In the genomic region with DNA sequence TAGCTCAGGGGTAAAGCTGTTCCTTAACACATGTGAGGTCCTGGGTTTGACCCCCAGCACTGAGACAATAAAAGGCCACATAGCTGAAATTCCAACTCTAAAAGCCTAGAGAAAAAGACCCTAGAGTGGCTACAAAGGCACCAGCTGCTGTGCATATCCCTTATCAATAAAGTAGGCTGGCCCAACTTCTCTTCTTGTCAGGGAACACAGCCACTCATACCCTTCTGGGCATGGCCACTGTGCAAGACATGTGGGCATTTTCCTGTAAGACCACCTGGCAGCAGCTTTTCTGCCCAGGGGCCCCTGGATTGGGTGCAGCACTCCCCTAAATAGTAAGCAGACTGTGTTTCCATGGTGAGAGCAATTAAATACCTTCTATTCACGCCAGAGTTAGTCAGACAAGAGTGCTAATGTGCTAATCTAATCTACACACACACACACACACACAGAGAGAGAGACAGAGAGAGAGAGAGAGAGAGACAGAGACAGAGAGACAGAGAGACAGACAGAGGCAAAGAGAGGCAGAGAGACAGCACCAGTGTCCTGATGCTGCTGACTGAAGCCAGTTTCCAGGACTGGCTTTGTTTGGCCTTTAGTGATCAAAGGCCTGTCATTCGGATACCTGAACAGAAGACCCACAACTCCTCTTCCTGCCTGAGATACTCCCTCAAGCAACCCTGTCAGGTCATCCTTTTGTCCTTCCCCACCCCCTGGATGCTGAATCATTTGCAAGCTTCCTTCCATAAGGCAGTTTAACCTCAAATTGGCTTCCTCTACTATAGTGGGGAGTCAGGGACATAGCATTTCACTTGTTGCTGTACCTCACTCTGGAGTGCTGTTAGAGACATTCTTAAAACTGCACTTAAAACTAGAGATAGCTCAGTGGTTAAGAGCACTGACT, we compare ENCODE assay signal across 7 mouse cellular contexts. TPM values are rescaled to one million over a fixed set of nuclear protein-coding genes. Genes with fewer than 3 reads are reported as not detected.
A peak's percentile ranks its signal among the peaks of the same experiment; 100 is the strongest.
DNase-seq lines count a peak whose midpoint lies in the region; ATAC-seq and TF ChIP-seq lines count a peak whose summit lies in the region.

No protein-coding gene starts in this region.

- H3K9me3 ChIP-seq in midbrain, embryonic 10.5 days (replicated peaks), result no peaks in the 10 kb centered on the region
- H3K9me3 ChIP-seq in midbrain, postnatal 0 days (ENCODE audit: low read length), result no peaks in the 10 kb centered on the region
- H3K9me3 ChIP-seq in forebrain, embryonic 12.5 days, result no peaks in the 10 kb centered on the region
- no peaks in the 10 kb centered on the region for H3K9me3 ChIP-seq in liver, embryonic 15.5 days (replicated peaks)

- no peaks in the 10 kb centered on the region for H3K27me3 ChIP-seq in midbrain, embryonic 10.5 days (ENCODE audit: low read depth, poor library complexity, severe bottlenecking)
- no peaks in the 10 kb centered on the region for H3K27me3 ChIP-seq in midbrain, postnatal 0 days (ENCODE audit: insufficient read depth, low read length)
- no peaks in the 10 kb centered on the region; the same call in 1 of the 2 replicates for H3K27me3 ChIP-seq in forebrain, embryonic 12.5 days
- no peaks in the 10 kb centered on the region for H3K27me3 ChIP-seq in liver, embryonic 15.5 days

- peaks cover 50% of the 10 kb centered on the region for H3K36me3 ChIP-seq in midbrain, embryonic 10.5 days
- no peaks in the 10 kb centered on the region for H3K36me3 ChIP-seq in midbrain, postnatal 0 days (ENCODE audit: insufficient read depth, low read length)
- H3K36me3 ChIP-seq in forebrain, embryonic 12.5 days (replicated peaks), result peaks cover 15% of the 10 kb centered on the region
- peaks cover 36% of the 10 kb centered on the region for H3K36me3 ChIP-seq in liver, embryonic 15.5 days (replicated peaks)

- peak overlapping the region; percentile 37 for H3K4me3 ChIP-seq in midbrain, embryonic 10.5 days
- no peak overlapping the region for H3K4me3 ChIP-seq in midbrain, postnatal 0 days (ENCODE audit: low read depth, low read length)
- no peak overlapping the region for H3K4me3 ChIP-seq in forebrain, embryonic 12.5 days (replicated peaks)
- peak overlapping the region; percentile 30 for H3K4me3 ChIP-seq in liver, embryonic 15.5 days (replicated peaks)

- TF ChIP-seq CTCF in midbrain, postnatal 0 days (IDR thresholded peaks at IDR 0.05), result no peak

- H3K27ac ChIP-seq in midbrain, embryonic 10.5 days (replicated peaks), result peak overlapping the region; percentile 80
- no peak overlapping the region for H3K27ac ChIP-seq in midbrain, postnatal 0 days (ENCODE audit: low read depth, low read length)
- H3K27ac ChIP-seq in forebrain, embryonic 12.5 days, result peak overlapping the region; percentile 80
- H3K27ac ChIP-seq in liver, embryonic 15.5 days (replicated peaks), result peak overlapping the region; percentile 87

- 12% methylated on average over 2 of the region's 2 CpGs for WGBS in midbrain, embryonic 10.5 days
- WGBS in midbrain, postnatal 0 days, result 3% methylated on average over 2 of the region's 2 CpGs
- 3% methylated on average over 2 of the region's 2 CpGs for WGBS in forebrain, embryonic 12.5 days
- 30% methylated on average over 2 of the region's 2 CpGs for WGBS in liver, embryonic 15.5 days (ENCODE audit: insufficient replicate concordance)

- peaks cover 71% of the 10 kb centered on the region for H3K4me1 ChIP-seq in midbrain, embryonic 10.5 days
- no peaks in the 10 kb centered on the region for H3K4me1 ChIP-seq in midbrain, postnatal 0 days (ENCODE audit: insufficient read depth, low read length)
- H3K4me1 ChIP-seq in forebrain, embryonic 12.5 days, result peaks cover 52% of the 10 kb centered on the region
- H3K4me1 ChIP-seq in liver, embryonic 15.5 days (replicated peaks), result peaks cover 99% of the 10 kb centered on the region

- no peak overlapping the region for H3K9ac ChIP-seq in midbrain, postnatal 0 days (replicated peaks; ENCODE audit: low read length, poor library complexity, severe bottlenecking)
- no peak overlapping the region for H3K9ac ChIP-seq in forebrain, embryonic 12.5 days
- H3K9ac ChIP-seq in liver, embryonic 15.5 days, result peak overlapping the region; percentile 28

- peak; percentile 65 for DNase-seq in midbrain, embryonic 10.5 days (ENCODE audit: low spot score)
- DNase-seq in midbrain, postnatal 0 days (ENCODE audit: low spot score), result no peak
- no peak for DNase-seq in adipocyte (ENCODE audit: low spot score)
- DNase-seq in gastrocnemius, adult 18-20 months (ENCODE audit: low spot score), result no peak
- DNase-seq in layer of hippocampus, adult 18-20 months (ENCODE audit: low spot score in 2 of 2), result no peak

- no peak overlapping the region for H3K4me2 ChIP-seq in midbrain, postnatal 0 days (ENCODE audit: low read depth, low read length, poor library complexity, severe bottlenecking)
- peak overlapping the region; percentile 34 for H3K4me2 ChIP-seq in forebrain, embryonic 12.5 days
- H3K4me2 ChIP-seq in liver, embryonic 15.5 days, result peak overlapping the region; percentile 68

- ATAC-seq in midbrain, postnatal 0 days (ENCODE audit: low FRiP score), result no peak
- peak; percentile 81 for ATAC-seq in forebrain, embryonic 12.5 days (ENCODE audit: low FRiP score)
- ATAC-seq in liver, embryonic 15.5 days (ENCODE audit: insufficient read depth), result peak; percentile 86

RNA-seq across cellular contexts. Expression of gene Actn4, which starts 8.4 kb away (rescaled TPM):
- polyA plus RNA-seq in midbrain, embryonic 10.5 days (2016; fragmentation: Nextera tagmentation; extraction: Ambion mirVana), result 236 and 239 TPM in 2 replicates
- 74.7 and 86.9 TPM in 2 replicates for total RNA-seq in midbrain, postnatal 0 days (2014; rRNA removed)
- 101 and 105 TPM in 2 replicates for polyA plus RNA-seq in midbrain, postnatal 0 days (2015; fragmentation: Nextera tagmentation; extraction: Ambion mirVana)
- polyA plus RNA-seq in forebrain, embryonic 12.5 days (2016; fragmentation: Nextera tagmentation; extraction: Ambion mirVana), result 159 and 171 TPM in 2 replicates
- 126 and 147 TPM in 2 replicates for polyA plus RNA-seq in liver, embryonic 15.5 days (2015; fragmentation: Nextera tagmentation; extraction: Ambion mirVana)
- 10 to 100 TPM; 29.6 to 46.1 TPM for total RNA-seq in gastrocnemius, adult 18-20 months (2021)
- 100 to 1,000 TPM; 127 to 136 TPM for total RNA-seq in layer of hippocampus, adult 18-20 months (2021)

RNA-seq across cellular contexts. Expression of gene Eif3k, which starts 27.9 kb away (rescaled TPM):
- 402 and 429 TPM in 2 replicates for polyA plus RNA-seq in midbrain, embryonic 10.5 days (2016; fragmentation: Nextera tagmentation; extraction: Ambion mirVana)
- 405 and 482 TPM in 2 replicates for total RNA-seq in midbrain, postnatal 0 days (2014; rRNA removed)
- polyA plus RNA-seq in midbrain, postnatal 0 days (2015; fragmentation: Nextera tagmentation; extraction: Ambion mirVana), result 292 and 309 TPM in 2 replicates
- 314 and 342 TPM in 2 replicates for polyA plus RNA-seq in forebrain, embryonic 12.5 days (2016; fragmentation: Nextera tagmentation; extraction: Ambion mirVana)
- polyA plus RNA-seq in liver, embryonic 15.5 days (2015; fragmentation: Nextera tagmentation; extraction: Ambion mirVana), result 209 and 222 TPM in 2 replicates
- 100 to 1,000 TPM; 128 TPM for total RNA-seq in gastrocnemius, adult 18-20 months (2021)
- total RNA-seq in layer of hippocampus, adult 18-20 months (2021), result 100 to 1,000 TPM; 201 to 212 TPM

RNA-seq across cellular contexts. Expression of gene Map4k1, which starts 28.1 kb away (rescaled TPM):
- 7.9 and 11.4 TPM in 2 replicates for polyA plus RNA-seq in midbrain, embryonic 10.5 days (2016; fragmentation: Nextera tagmentation; extraction: Ambion mirVana)
- 5.6 and 17.4 TPM in 2 replicates for total RNA-seq in midbrain, postnatal 0 days (2014; rRNA removed)
- 18.2 and 21.0 TPM in 2 replicates for polyA plus RNA-seq in midbrain, postnatal 0 days (2015; fragmentation: Nextera tagmentation; extraction: Ambion mirVana)
- 5.0 and 5.7 TPM in 2 replicates for polyA plus RNA-seq in forebrain, embryonic 12.5 days (2016; fragmentation: Nextera tagmentation; extraction: Ambion mirVana)
- 21.6 and 26.3 TPM in 2 replicates for polyA plus RNA-seq in liver, embryonic 15.5 days (2015; fragmentation: Nextera tagmentation; extraction: Ambion mirVana)
- under 1 TPM; 0.24 to 0.59 TPM for total RNA-seq in gastrocnemius, adult 18-20 months (2021)
- total RNA-seq in layer of hippocampus, adult 18-20 months (2021), result 1 to 10 TPM in 1 of 2 experiments, under 1 TPM in 1; 0.99 to 1.3 TPM

Comparison
In these comparisons a context has a peak if more than half of its experiments do, and no peak if none do; other contexts are left out.
1. H3K4me3 ChIP-seq: peak in midbrain, embryonic 10.5 days (single experiment) and liver, embryonic 15.5 days (single experiment); none in midbrain, postnatal 0 days (single experiment) and forebrain, embryonic 12.5 days (single experiment).